Mouse (Mus musculus): Measurements from ENCODE around the gene Dnajb12. TPM values are rescaled to one million over a fixed set of nuclear protein-coding genes. Genes with fewer than 3 reads are reported as not detected.

Gene Dnajb12
- polyA plus RNA-seq, 1 experiment from 2014 or later = 26.2 TPM

GRCm38 (mm10) chr10:59918111-59918510 is 38.8 kb downstream of the Dnajb12 start:
- Histone ChIP-seq H3K27me3 (ENCODE audit: poor library complexity, severe bottlenecking) (peaks cover 33% of the 10 kb centered on the region), H3K4me3 (no peak overlapping the region), H3K36me3 (replicated peaks) (no peaks in the 10 kb centered on the region), H3K27ac (no peak overlapping the region), H3K9me3 (no peaks in the 10 kb centered on the region), H3K4me1 (peaks cover 56% of the 10 kb centered on the region)
- no peak for DNase-seq (ENCODE audit: extremely low spot score, low spot score)
- 91% methylated on average over 4 of the region's 4 CpGs for WGBS

- Histone ChIP-seq H3K9me3 (no peaks in the 10 kb centered on the region), H3K36me3 (replicated peaks) (no peaks in the 10 kb centered on the region), H3K4me3 (no peak overlapping the region), H3K27me3 (ENCODE audit: poor library complexity, severe bottlenecking) (peaks cover 33% of the 10 kb centered on the region), H3K4me1 (peaks cover 62% of the 10 kb centered on the region), H3K27ac (peak overlapping the region; percentile 82)
- no peak for DNase-seq (ENCODE audit: extremely low spot score, low spot score)
- WGBS = 53% methylated on average over 15 of the region's 15 CpGs
Observed at GRCm38 (mm10) chr10:59919494-59920181, 40.3 kb downstream of the Dnajb12 start.

- Histone ChIP-seq H3K4me1 (peaks cover 64% of the 10 kb centered on the region), H3K9me3 (no peaks in the 10 kb centered on the region), H3K27ac (peak overlapping the region; percentile 82), H3K36me3 (replicated peaks) (no peaks in the 10 kb centered on the region), H3K4me3 (peak overlapping the region; percentile 52), H3K27me3 (ENCODE audit: poor library complexity, severe bottlenecking) (peaks cover 28% of the 10 kb centered on the region)
- DNase-seq (ENCODE audit: extremely low spot score, low spot score) = no peak
- 27% methylated on average over 7 of the region's 7 CpGs for WGBS
Observed at GRCm38 (mm10) chr10:59920485-59920809, 41.1 kb downstream of the Dnajb12 start.

- Histone ChIP-seq H3K9me3 (no peaks in the 10 kb centered on the region), H3K4me1 (peaks cover 58% of the 10 kb centered on the region), H3K27ac (peak overlapping the region; percentile 82), H3K4me3 (peak overlapping the region; percentile 52), H3K27me3 (ENCODE audit: poor library complexity, severe bottlenecking) (peaks cover 26% of the 10 kb centered on the region), H3K36me3 (replicated peaks) (no peaks in the 10 kb centered on the region)
- DNase-seq (ENCODE audit: extremely low spot score, low spot score) = peak; percentile 68
- WGBS = 6% methylated on average over 33 of the region's 33 CpGs
Observed at GRCm38 (mm10) chr10:59920810-59921681, 41.7 kb downstream of the Dnajb12 start.

GRCm38 (mm10) chr10:59923493-59923892 is 44.1 kb downstream of the Dnajb12 start:
- no peak for DNase-seq (ENCODE audit: extremely low spot score, low spot score)
- H3K27ac ChIP-seq = no peak overlapping the region
- no peak overlapping the region for H3K4me3 ChIP-seq
- peaks cover 46% of the 10 kb centered on the region for H3K4me1 ChIP-seq
- H3K27me3 ChIP-seq (ENCODE audit: poor library complexity, severe bottlenecking) = peaks cover 26% of the 10 kb centered on the region
- H3K36me3 ChIP-seq (replicated peaks) = no peaks in the 10 kb centered on the region
- WGBS = 78% methylated on average over 2 of the region's 2 CpGs
- H3K9me3 ChIP-seq = no peaks in the 10 kb centered on the region

- WGBS = 21% methylated on average over 3 of the region's 3 CpGs
- Histone ChIP-seq H3K9me3 (no peaks in the 10 kb centered on the region), H3K4me1 (peaks cover 44% of the 10 kb centered on the region), H3K36me3 (replicated peaks) (no peaks in the 10 kb centered on the region), H3K4me3 (no peak overlapping the region), H3K27me3 (ENCODE audit: poor library complexity, severe bottlenecking) (peaks cover 25% of the 10 kb centered on the region), H3K27ac (0 out of 2 replicates have a peak overlapping the region, but pooled peaks have one; percentile 25)
- DNase-seq (ENCODE audit: extremely low spot score, low spot score) = no peak
Observed at GRCm38 (mm10) chr10:59924305-59924704, 44.9 kb downstream of the Dnajb12 start.

GRCm38 (mm10) chr10:59929205-59929604 is 49.8 kb downstream of the Dnajb12 start:
- Histone ChIP-seq H3K4me1 (peaks cover 20% of the 10 kb centered on the region), H3K4me3 (no peak overlapping the region), H3K27ac (no peak overlapping the region), H3K36me3 (replicated peaks) (no peaks in the 10 kb centered on the region), H3K9me3 (no peaks in the 10 kb centered on the region), H3K27me3 (ENCODE audit: poor library complexity, severe bottlenecking) (no peaks in the 10 kb centered on the region)
- WGBS = 85% methylated on average over 7 of the region's 7 CpGs
- DNase-seq (ENCODE audit: extremely low spot score, low spot score) = no peak

- WGBS = 36% methylated on average over 10 of the region's 10 CpGs
- H3K27ac ChIP-seq = no peak overlapping the region
- no peaks in the 10 kb centered on the region for H3K27me3 ChIP-seq (ENCODE audit: poor library complexity, severe bottlenecking)
- H3K4me1 ChIP-seq = peaks cover 19% of the 10 kb centered on the region
- no peak for DNase-seq (ENCODE audit: extremely low spot score, low spot score)
- H3K9me3 ChIP-seq = no peaks in the 10 kb centered on the region
- no peaks in the 10 kb centered on the region for H3K36me3 ChIP-seq (replicated peaks)
- no peak overlapping the region for H3K4me3 ChIP-seq
Observed at GRCm38 (mm10) chr10:59930996-59931395, 51.6 kb downstream of the Dnajb12 start.

- H3K36me3 ChIP-seq (replicated peaks) = no peaks in the 10 kb centered on the region
- 92% methylated on average over 6 of the region's 6 CpGs for WGBS
- no peaks in the 10 kb centered on the region for H3K27me3 ChIP-seq (ENCODE audit: poor library complexity, severe bottlenecking)
- H3K27ac ChIP-seq = no peak overlapping the region
- H3K9me3 ChIP-seq = no peaks in the 10 kb centered on the region
- DNase-seq (ENCODE audit: extremely low spot score, low spot score) = no peak
- H3K4me3 ChIP-seq = no peak overlapping the region
- peaks cover 26% of the 10 kb centered on the region for H3K4me1 ChIP-seq
Observed at GRCm38 (mm10) chr10:59932521-59932920, 53.2 kb downstream of the Dnajb12 start.

- H3K36me3 ChIP-seq (replicated peaks) = no peaks in the 10 kb centered on the region
- H3K4me3 ChIP-seq = no peak overlapping the region
- no peaks in the 10 kb centered on the region for H3K9me3 ChIP-seq
- no peaks in the 10 kb centered on the region for H3K27me3 ChIP-seq (ENCODE audit: poor library complexity, severe bottlenecking)
- H3K4me1 ChIP-seq = peaks cover 26% of the 10 kb centered on the region
- no peak for DNase-seq (ENCODE audit: extremely low spot score, low spot score)
- H3K27ac ChIP-seq = peak overlapping the region; percentile 27; the same call in 1 of the 2 replicates
- WGBS = 23% methylated on average over 3 of the region's 3 CpGs
Observed at GRCm38 (mm10) chr10:59934039-59934438, 54.7 kb downstream of the Dnajb12 start.

GRCm38 (mm10) chr10:59936058-59936856 is 56.9 kb downstream of the Dnajb12 start:
- Histone ChIP-seq H3K36me3 (replicated peaks) (no peaks in the 10 kb centered on the region), H3K27me3 (ENCODE audit: poor library complexity, severe bottlenecking) (no peaks in the 10 kb centered on the region), H3K27ac (peak overlapping the region; percentile 79), H3K4me1 (peaks cover 18% of the 10 kb centered on the region), H3K9me3 (no peaks in the 10 kb centered on the region), H3K4me3 (no peak overlapping the region)
- WGBS = 45% methylated on average over 8 of the region's 8 CpGs
- no peak for DNase-seq (ENCODE audit: extremely low spot score, low spot score)

GRCm38 (mm10) chr10:59938662-59939061 is 59.3 kb downstream of the Dnajb12 start:
- no peak overlapping the region for H3K4me3 ChIP-seq
- no peaks in the 10 kb centered on the region for H3K36me3 ChIP-seq (replicated peaks)
- peaks cover 11% of the 10 kb centered on the region for H3K27me3 ChIP-seq (ENCODE audit: poor library complexity, severe bottlenecking)
- 89% methylated on average over 5 of the region's 5 CpGs for WGBS
- no peaks in the 10 kb centered on the region for H3K9me3 ChIP-seq
- no peak overlapping the region for H3K27ac ChIP-seq
- no peak for DNase-seq (ENCODE audit: extremely low spot score, low spot score)
- peaks cover 32% of the 10 kb centered on the region for H3K4me1 ChIP-seq

All from forebrain, embryonic 10.5 days (tissue).